Mouse (Mus musculus): Measurements from ENCODE around the gene Zkscan7. TPM values are rescaled to one million over a fixed set of nuclear protein-coding genes. Genes with fewer than 3 reads are reported as not detected.
"Not testable (repeated sequence)": the region's sequence is repeated elsewhere in the genome, so short reads cannot be mapped to it uniquely, and the experiment has no call there.

Gene Zkscan7
- 3.9 and 4.5 TPM in 2 replicates for polyA plus RNA-seq (2015; fragmentation: Nextera tagmentation; extraction: Ambion mirVana)

DNA sequence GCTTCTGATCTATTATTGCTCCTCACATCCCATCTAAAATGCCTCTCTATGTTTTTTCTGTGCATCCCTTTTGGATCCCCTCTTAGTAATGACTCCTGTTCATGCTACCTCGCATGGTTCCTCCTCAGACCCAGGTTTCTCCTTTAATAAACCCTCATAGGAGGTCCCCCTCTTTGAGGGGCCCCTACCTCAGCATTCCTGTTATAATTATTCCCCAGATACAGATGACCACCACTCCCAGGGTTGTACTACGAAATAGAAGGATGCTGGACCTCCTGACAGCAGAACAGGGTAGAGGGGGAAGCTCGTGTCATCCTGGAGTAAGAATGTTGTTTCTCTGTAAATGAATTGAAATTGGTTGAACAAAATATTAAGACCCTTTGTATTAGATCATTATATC lies at the start of gene Zkscan7:
Gene Zkscan7 (plus strand): TSS at position 301 of the 400 bp plus-strand sequence.
- Histone ChIP-seq H3K36me3 (ENCODE audit: control insufficient read depth, insufficient read depth, low read length) (no peaks in the 10 kb centered on the region; the same call in 1 of the 2 replicates), H3K27ac (ENCODE audit: low read depth, low read length) (no peak within 1 kb of the TSS), H3K9me3 (ENCODE audit: control insufficient read depth, low read length) (no peaks in the 10 kb centered on the region; the same call in 1 of the 2 replicates), H3K4me3 (ENCODE audit: low read length) (peak within 1 kb of the TSS; percentile 64), H3K9ac (ENCODE audit: low read depth, low read length) (no peak within 1 kb of the TSS), H3K4me2 (ENCODE audit: low read length) (peak within 1 kb of the TSS; percentile 89), H3K4me1 (ENCODE audit: control insufficient read depth, insufficient read depth, low read depth, low read length) (peaks cover 8% of the 10 kb centered on the region), H3K27me3 (replicated peaks; ENCODE audit: control insufficient read depth, insufficient read depth, low read length) (no peaks in the 10 kb centered on the region)
- WGBS = 88% methylated on average over 3 of the region's 3 CpGs
- no peak for ATAC-seq

DNA sequence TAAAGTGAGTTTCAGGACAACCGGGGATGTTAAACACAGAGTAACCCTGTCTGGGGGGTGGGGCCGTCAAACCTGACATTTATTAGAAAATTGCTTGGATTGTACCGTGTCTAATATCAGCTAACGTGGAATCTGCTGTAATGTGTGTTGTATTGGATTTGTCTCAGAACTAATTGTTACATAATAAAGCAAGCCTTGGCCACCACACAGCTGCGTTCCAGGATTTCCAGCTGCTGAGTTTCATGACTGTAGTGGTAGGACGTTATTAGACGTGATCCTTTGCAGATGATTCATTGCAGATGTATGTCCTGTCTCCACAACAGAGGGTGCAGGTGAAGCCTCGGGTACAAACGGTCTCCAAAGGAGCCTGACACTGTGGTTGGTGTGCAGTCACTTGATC lies 49.4 kb upstream of the Zkscan7 start:
- Histone ChIP-seq H3K4me3 (ENCODE audit: low read length) (no peak overlapping the region), H3K9me3 (ENCODE audit: control insufficient read depth, low read length) (no peaks in the 10 kb centered on the region), H3K4me1 (ENCODE audit: control insufficient read depth, insufficient read depth, low read depth, low read length) (peaks cover 8% of the 10 kb centered on the region; the same call in 1 of the 2 replicates), H3K27me3 (replicated peaks; ENCODE audit: control insufficient read depth, insufficient read depth, low read length) (no peaks in the 10 kb centered on the region), H3K9ac (ENCODE audit: low read depth, low read length) (no peak overlapping the region), H3K36me3 (ENCODE audit: control insufficient read depth, insufficient read depth, low read length) (0 out of 2 replicates have a peak, but pooled peaks cover 2% of the 10 kb centered on the region), H3K4me2 (ENCODE audit: low read length) (no peak overlapping the region), H3K27ac (ENCODE audit: low read depth, low read length) (peak overlapping the region; percentile 26; the same call in 1 of the 2 replicates)
- no peak for ATAC-seq
- WGBS = 72% methylated on average over 9 of the region's 9 CpGs

DNA sequence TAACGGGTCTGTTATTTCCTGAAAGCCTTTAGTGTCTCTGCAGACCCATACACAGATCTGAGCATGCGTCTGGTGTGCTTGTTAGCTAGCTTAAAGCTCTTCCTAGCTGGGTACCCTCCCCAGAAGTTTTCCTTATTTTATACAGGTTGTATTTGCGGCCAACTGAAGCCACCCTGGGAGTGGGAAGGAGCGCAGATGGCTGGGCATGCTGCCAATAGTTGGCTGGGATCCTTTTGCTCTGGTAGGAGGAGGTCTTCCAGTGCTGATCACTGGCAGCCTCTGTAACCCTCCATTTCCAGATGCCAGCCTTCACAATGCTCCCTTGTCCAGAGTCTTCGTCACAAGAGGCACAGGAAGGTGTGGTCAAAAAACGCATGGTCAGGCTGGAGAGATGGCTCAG lies 48.7 kb upstream of the Zkscan7 start:
- H3K4me3 ChIP-seq (ENCODE audit: low read length) = no peak overlapping the region
- H3K9ac ChIP-seq (ENCODE audit: low read depth, low read length) = no peak overlapping the region
- H3K4me1 ChIP-seq (ENCODE audit: control insufficient read depth, insufficient read depth, low read depth, low read length) = peaks cover 8% of the 10 kb centered on the region; the same call in 1 of the 2 replicates
- 0 out of 2 replicates have a peak, but pooled peaks cover 2% of the 10 kb centered on the region for H3K36me3 ChIP-seq (ENCODE audit: control insufficient read depth, insufficient read depth, low read length)
- WGBS = 30% methylated on average over 6 of the region's 6 CpGs
- no peak overlapping the region for H3K4me2 ChIP-seq (ENCODE audit: low read length)
- H3K27me3 ChIP-seq (replicated peaks; ENCODE audit: control insufficient read depth, insufficient read depth, low read length) = no peaks in the 10 kb centered on the region
- no peaks in the 10 kb centered on the region for H3K9me3 ChIP-seq (ENCODE audit: control insufficient read depth, low read length)
- H3K27ac ChIP-seq (ENCODE audit: low read depth, low read length) = peak overlapping the region; percentile 26; the same call in 1 of the 2 replicates
- ATAC-seq = peak; percentile 90

DNA sequence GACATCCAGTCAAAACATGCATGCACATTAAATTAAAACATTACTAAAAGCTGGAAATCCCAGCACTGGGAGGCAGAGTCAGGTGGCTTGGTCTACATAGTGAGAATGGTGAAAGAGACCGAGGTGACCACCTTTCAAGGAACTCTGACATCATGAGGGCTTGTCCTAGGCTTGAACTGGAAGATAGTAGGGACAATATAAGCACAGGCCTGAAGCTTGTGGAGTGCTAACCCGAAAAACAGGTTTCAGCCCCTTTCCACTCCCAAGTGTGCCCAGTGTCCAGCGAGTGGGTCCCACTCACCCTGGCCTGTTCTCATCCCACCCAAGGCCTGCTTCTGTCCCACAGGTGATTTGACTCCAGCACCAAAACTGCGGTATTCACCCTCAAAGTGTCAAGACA lies 48.3 kb upstream of the Zkscan7 start:
- H3K27me3 ChIP-seq (replicated peaks; ENCODE audit: control insufficient read depth, insufficient read depth, low read length) = no peaks in the 10 kb centered on the region
- WGBS = 85% methylated on average over 4 of the region's 4 CpGs
- no peak overlapping the region for H3K4me3 ChIP-seq (ENCODE audit: low read length)
- ATAC-seq = no peak; the same call in 1 of the 2 replicates
- peak overlapping the region; percentile 4; the same call in 1 of the 2 replicates for H3K27ac ChIP-seq (ENCODE audit: low read depth, low read length)
- H3K36me3 ChIP-seq (ENCODE audit: control insufficient read depth, insufficient read depth, low read length) = 0 out of 2 replicates have a peak, but pooled peaks cover 2% of the 10 kb centered on the region
- no peak overlapping the region for H3K4me2 ChIP-seq (ENCODE audit: low read length)
- H3K4me1 ChIP-seq (ENCODE audit: control insufficient read depth, insufficient read depth, low read depth, low read length) = peaks cover 8% of the 10 kb centered on the region; the same call in 1 of the 2 replicates
- no peak overlapping the region for H3K9ac ChIP-seq (ENCODE audit: low read depth, low read length)
- no peaks in the 10 kb centered on the region for H3K9me3 ChIP-seq (ENCODE audit: control insufficient read depth, low read length)

DNA sequence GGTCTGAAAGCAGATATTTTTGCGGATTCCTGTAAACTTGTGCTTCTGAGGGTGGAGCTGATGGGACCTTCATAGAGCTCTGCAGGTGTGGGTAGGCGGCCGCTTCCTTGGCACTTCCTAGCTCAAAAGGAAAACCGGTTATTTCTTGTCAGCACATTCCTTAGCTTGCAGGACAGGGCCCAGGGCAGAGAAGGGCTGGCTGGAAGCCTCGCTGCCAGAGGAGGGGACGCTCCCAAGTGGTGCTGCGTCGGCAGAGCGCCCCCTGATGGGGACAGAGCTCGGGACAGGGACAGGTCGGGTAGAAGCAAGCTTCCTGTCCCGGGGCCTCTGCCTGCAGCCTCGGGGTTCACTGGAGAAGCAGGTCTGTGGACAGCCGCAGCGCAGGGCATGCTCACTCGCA lies 47.8 kb upstream of the Zkscan7 start:
- WGBS = 31% methylated on average over 16 of the region's 16 CpGs
- Histone ChIP-seq H3K27me3 (replicated peaks; ENCODE audit: control insufficient read depth, insufficient read depth, low read length) (no peaks in the 10 kb centered on the region), H3K9ac (ENCODE audit: low read depth, low read length) (no peak overlapping the region), H3K4me1 (ENCODE audit: control insufficient read depth, insufficient read depth, low read depth, low read length) (peaks cover 8% of the 10 kb centered on the region; the same call in 1 of the 2 replicates), H3K36me3 (ENCODE audit: control insufficient read depth, insufficient read depth, low read length) (0 out of 2 replicates have a peak, but pooled peaks cover 2% of the 10 kb centered on the region), H3K4me2 (ENCODE audit: low read length) (no peak overlapping the region), H3K4me3 (ENCODE audit: low read length) (no peak overlapping the region), H3K9me3 (ENCODE audit: control insufficient read depth, low read length) (no peaks in the 10 kb centered on the region), H3K27ac (ENCODE audit: low read depth, low read length) (no peak overlapping the region)
- ATAC-seq = 0 out of 2 replicates have a peak, but pooled peaks have one; percentile 21

DNA sequence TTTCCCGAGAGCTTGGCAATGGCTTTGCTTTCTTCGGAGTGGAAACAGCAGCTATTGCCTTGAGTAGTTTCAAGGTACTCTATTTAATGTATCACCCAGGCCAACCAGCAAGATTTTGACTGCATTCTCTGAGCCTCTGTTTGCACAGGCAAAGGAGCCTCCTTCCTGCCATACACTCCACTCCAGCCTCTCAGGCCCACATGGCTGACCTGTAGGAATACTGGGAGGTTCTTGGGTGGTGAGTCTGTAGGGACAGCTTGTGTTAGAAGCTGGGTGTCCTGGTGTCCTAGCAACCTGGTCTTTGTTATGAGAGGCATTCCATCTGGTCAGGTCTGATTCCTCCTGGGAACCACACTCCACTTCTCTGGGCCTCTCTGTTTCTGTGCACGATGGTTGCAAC lies 41.7 kb upstream of the Zkscan7 start, which contains the start of gene Gm35549:
Gene Gm35549 (minus strand): TSS at position 276 of the 400 bp plus-strand sequence.
- Histone ChIP-seq H3K27ac (ENCODE audit: low read depth, low read length) (no peak within 1 kb of the TSS), H3K9me3 (ENCODE audit: control insufficient read depth, low read length) (no peaks in the 10 kb centered on the region), H3K4me1 (ENCODE audit: control insufficient read depth, insufficient read depth, low read depth, low read length) (no peaks in the 10 kb centered on the region), H3K9ac (ENCODE audit: low read depth, low read length) (no peak within 1 kb of the TSS), H3K27me3 (replicated peaks; ENCODE audit: control insufficient read depth, insufficient read depth, low read length) (no peaks in the 10 kb centered on the region), H3K4me2 (ENCODE audit: low read length) (no peak within 1 kb of the TSS), H3K4me3 (ENCODE audit: low read length) (no peak within 1 kb of the TSS), H3K36me3 (ENCODE audit: control insufficient read depth, insufficient read depth, low read length) (0 out of 2 replicates have a peak, but pooled peaks cover 3% of the 10 kb centered on the region)
- ATAC-seq = no peak
- WGBS = 83% methylated on average over 3 of the region's 3 CpGs

DNA sequence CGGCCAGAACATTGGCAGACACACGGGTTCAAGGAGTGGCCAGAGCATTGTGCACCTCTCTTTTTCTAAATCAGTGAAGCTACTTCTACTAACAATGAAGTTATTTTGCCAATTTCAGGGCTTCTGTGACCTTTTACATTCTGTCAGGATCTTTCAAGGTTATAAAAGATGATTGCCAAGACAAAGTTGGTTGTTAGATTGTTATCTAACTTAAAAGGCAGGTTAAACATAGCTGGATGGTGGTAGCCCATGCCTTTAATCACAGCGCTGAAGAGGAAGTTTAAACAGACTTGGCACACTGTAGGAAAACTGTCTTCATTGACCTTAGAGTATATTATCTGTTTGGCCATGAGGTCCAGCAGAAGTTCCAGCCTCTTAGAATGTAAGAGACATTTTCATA lies 39.9 kb upstream of the Zkscan7 start:
- Histone ChIP-seq H3K4me2 (ENCODE audit: low read length) (no peak overlapping the region), H3K27ac (ENCODE audit: low read depth, low read length) (no peak overlapping the region), H3K9ac (ENCODE audit: low read depth, low read length) (no peak overlapping the region), H3K9me3 (ENCODE audit: control insufficient read depth, low read length) (no peaks in the 10 kb centered on the region), H3K4me3 (ENCODE audit: low read length) (no peak overlapping the region), H3K4me1 (ENCODE audit: control insufficient read depth, insufficient read depth, low read depth, low read length) (no peaks in the 10 kb centered on the region), H3K36me3 (ENCODE audit: control insufficient read depth, insufficient read depth, low read length) (peaks cover 6% of the 10 kb centered on the region), H3K27me3 (replicated peaks; ENCODE audit: control insufficient read depth, insufficient read depth, low read length) (no peaks in the 10 kb centered on the region)
- ATAC-seq = no peak
- 91% methylated on average over 3 of the region's 3 CpGs for WGBS

DNA sequence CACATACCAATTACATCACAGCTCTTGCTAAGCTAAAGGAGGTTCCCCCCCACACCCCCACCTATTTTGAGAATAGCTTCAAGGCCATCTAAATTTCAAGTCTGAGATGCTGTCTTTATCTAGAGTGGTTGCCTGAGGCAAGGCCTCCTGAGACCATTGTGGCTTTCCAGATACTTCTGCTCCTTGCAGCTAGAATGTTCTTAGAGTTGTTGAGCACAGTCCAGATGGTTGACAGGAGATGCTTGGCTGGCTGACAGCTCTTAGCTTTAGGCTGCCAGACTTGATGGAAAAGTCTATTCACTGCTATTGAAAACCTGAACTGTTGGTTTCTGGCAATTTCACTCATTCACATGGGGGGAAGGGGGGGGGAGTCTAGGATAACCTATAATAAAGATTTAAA lies 39.3 kb upstream of the Zkscan7 start:
- Histone ChIP-seq H3K27me3 (replicated peaks; ENCODE audit: control insufficient read depth, insufficient read depth, low read length) (no peaks in the 10 kb centered on the region), H3K4me1 (ENCODE audit: control insufficient read depth, insufficient read depth, low read depth, low read length) (no peaks in the 10 kb centered on the region), H3K9me3 (ENCODE audit: control insufficient read depth, low read length) (no peaks in the 10 kb centered on the region), H3K9ac (ENCODE audit: low read depth, low read length) (no peak overlapping the region), H3K4me3 (ENCODE audit: low read length) (no peak overlapping the region), H3K36me3 (ENCODE audit: control insufficient read depth, insufficient read depth, low read length) (peaks cover 10% of the 10 kb centered on the region), H3K4me2 (ENCODE audit: low read length) (no peak overlapping the region), H3K27ac (ENCODE audit: low read depth, low read length) (no peak overlapping the region)
- ATAC-seq = no peak

DNA sequence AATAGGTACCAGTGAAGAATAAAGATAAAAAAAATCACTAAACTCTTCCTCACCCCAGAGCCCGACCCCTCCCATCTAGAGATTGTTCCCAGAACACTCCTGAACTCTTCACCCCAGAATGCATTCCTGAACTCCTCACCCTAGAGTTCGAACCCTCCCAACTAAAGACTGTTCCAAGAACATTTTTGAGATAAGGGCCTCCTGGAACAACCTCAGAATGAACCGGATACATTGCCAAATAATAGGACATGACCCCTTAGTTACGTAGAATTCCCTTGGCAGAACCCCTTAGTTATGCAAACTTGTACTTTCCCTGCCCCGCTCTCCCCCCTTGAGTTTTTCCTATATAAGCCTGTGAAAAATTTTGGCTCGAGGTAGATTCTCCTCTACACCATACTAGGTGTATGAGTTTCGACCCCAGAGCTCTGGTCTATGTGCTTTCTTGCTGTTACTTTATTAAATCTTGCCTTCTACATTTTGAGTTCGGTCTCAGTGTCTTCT lies 37.6 kb upstream of the Zkscan7 start:
- not testable (repeated sequence) for H3K9me3 ChIP-seq (ENCODE audit: control insufficient read depth, low read length); H3K9ac ChIP-seq (ENCODE audit: low read depth, low read length); H3K27me3 ChIP-seq (replicated peaks; ENCODE audit: control insufficient read depth, insufficient read depth, low read length); H3K4me3 ChIP-seq (ENCODE audit: low read length); H3K4me1 ChIP-seq (ENCODE audit: control insufficient read depth, insufficient read depth, low read depth, low read length); H3K27ac ChIP-seq (ENCODE audit: low read depth, low read length); ATAC-seq; H3K4me2 ChIP-seq (ENCODE audit: low read length)
- WGBS = 98% methylated on average over 7 of the region's 8 CpGs
- H3K36me3 ChIP-seq (ENCODE audit: control insufficient read depth, insufficient read depth, low read length) = peaks cover 28% of the 10 kb centered on the region
